Mouse (Mus musculus) left cerebral cortex, adult 8-10 months (tissue): ENCODE measurements at regions not wholly inside any gene's neighbourhood (a gene's known extent, or its start where the extent isn't known, plus 50 kb on each side); places are given as distances from the start of the nearest gene placed in this dataset.

Experiments
- DNase-seq, 2 experiments: peaks; one replicate each; pipeline ENCODE4 v3.0.0; 2022; ENCODE audit warnings: low spot score in 2 of 2

DNA sequence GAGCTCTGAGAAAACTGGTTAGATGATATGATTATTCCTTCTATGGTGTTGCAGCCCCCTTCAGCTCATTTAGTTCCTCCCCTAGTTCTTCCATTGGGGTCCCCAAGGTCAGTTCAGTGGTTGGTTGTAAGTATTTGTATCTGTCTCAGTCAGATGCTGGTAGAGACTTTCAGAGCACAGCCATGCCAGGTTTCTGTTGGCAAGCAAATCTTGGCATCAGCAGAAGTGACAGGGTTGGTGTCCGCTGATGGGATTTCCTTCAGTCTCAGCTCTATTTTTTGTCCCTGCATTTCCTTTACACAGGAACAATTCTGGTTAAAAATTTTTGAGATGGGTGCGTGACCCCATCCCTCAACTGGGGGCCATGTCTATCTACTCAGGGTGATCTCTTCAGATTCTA, 55.3 kb upstream of the Spaca1 start:
- DNase-seq: no peak

GRCm38 (mm10) chr4:34114323-34114722, 64.3 kb upstream of the Spaca1 start:
- no peak for DNase-seq

GRCm38 (mm10) chr4:34117086-34117485, 67.1 kb upstream of the Spaca1 start:
- DNase-seq: no peak

GRCm38 (mm10) chr4:34122959-34123520, 73.0 kb upstream of the Spaca1 start:
- peak in 1 of 2 experiments; percentile 21 for DNase-seq

DNA sequence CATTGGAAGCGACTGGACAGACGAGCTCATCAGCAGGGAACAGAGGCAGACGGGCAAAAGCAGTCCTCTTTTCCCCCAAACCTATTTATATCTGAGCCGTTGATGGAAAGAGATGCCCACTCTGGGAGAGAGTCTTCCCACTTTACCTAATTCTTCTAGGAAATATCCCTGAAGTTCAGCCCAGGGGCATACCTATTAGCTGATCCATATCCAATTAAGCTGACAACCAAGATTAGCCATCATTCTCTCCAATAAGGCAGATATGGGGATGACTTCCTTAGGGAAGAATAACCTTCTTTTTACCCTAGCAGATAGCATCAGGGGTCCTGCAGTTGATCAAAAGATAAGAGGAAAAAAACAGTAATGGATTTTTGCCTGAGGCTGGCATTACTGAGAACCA, 78.2 kb upstream of the Spaca1 start:
- no peak for DNase-seq

- DNase-seq: no peak
These were observed 96.3 kb upstream of the Spaca1 start for GRCm38 (mm10) chr4:34146133-34146867.

DNA sequence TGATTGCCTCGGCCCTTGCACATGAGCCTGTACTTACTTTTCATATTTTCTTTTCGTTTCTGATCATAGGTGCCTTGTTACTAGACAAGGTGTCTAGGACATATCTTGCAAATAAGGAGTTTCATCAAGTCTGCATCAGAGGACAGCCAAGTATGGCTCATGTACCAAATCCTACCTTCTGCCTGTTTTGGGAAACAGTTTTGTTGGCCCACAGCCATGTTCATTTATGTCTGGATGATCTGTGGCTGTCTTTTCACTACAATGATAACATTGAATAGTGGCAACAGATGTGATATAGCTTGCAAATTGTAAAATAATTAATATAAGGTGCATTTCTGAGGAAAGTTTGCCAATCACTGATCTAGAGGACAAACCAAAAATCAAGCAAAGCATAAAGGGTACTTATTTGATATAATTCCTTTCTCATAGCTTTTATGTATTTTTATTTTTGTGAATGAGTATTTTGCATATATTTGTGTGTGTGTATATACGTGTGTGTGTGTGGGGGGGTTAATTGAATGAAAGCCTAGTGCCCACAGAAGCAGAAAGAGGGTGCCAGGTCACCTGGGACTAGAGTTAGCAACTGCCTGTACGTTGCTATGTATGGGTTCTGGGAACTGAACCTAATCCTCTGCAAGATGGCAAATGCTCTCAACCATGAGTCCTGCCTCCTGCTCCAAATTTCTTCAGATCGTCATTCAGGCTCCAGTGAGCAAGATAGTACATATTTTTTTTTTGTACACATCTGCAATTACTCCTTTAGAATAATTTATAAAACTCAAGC, 99.2 kb upstream of the Spaca1 start:
- no peak for DNase-seq

DNA sequence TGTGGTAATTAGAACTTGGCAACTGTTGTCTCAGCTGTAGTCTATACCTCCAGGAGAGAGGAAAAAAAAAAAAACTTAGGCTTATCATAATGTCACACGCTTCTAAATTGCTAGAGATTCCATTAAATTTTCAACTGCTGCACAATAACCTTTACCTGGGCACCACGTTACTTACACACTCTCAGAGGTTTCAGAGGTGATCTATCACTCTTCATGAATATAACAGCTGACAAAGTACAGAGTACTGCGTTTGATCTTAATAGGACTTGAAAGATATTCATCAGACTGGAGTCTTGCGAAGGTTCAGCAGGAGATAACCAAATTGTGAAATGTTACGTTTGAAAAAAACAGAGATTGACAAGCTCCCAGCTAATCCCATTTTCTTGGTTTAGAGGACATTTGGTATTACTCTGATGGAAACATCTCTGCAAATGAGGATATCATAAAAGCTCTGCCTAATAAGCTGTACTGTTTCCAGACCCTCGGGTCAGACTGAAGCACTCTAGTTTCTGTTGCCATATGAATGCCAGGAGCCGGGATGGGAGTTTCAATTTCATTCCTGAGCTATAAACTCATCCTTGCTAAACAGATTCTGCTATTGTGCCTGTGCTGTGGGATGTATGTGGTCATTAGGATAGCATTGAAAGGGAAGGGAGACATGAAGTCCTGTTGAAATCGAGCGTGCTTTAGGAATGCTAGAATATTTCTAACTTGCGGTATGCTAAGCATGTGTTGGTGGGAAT, 101.8 kb upstream of the Spaca1 start:
- no peak for DNase-seq

GRCm38 (mm10) chr4:34155501-34155900, 105.5 kb upstream of the Spaca1 start:
- DNase-seq: no peak

- DNase-seq: no peak
These were observed 108.0 kb upstream of the Spaca1 start for GRCm38 (mm10) chr4:34157818-34158511.

DNA sequence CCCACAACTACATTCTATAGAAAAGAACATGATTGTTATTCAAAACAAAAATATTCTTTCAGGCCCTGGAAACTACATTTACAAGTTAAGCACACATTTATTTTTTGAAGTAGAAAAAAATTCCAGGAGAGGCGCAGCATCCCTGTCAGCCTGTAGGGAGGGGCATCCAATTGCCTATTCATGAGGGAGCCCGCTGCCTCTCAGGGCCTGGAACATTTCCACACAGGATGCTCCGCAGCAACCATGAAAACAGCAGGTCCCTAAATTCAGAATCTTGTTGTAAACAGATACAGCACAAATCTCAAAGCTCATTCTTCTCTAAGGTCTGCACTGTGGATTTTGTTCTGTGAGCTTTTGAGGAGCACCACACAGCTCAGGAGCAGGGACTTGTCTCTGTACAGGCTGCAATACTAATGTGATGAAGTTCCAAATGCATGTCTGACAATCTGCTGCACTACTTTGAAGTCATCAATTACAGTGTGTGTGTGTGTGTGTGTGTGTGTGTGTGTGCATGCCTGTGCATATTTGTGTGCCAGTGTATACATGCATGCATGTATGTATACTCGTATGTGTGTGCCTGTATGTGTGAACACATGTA, 121.4 kb upstream of the Spaca1 start:
- peak in 1 of 2 experiments; percentile 7 for DNase-seq

- DNase-seq: no peak
These were observed 122.0 kb upstream of the Spaca1 start for GRCm38 (mm10) chr4:34172000-34172399.

DNA sequence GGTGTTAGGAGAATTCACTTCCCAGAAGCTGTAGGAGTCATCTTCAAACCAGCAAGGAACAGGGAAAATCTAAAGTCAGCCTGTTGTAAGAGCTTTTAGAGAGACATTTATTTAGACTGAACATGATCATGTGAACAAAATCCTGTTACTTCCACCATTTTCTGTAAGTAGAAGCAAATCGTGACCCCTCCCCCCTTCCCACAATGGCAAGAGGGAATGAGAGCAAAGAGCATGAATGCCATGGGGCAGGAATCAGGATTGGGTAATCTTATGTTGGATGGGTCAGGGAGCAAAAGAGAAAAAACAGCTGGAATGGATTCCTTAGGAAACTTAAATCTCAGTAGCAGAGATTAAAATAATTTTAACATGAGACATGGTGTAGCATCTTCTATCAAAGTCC, 127.4 kb upstream of the Spaca1 start:
- no peak for DNase-seq

GRCm38 (mm10) chr4:34186522-34186921, 136.5 kb upstream of the Spaca1 start:
- DNase-seq: no peak

DNA sequence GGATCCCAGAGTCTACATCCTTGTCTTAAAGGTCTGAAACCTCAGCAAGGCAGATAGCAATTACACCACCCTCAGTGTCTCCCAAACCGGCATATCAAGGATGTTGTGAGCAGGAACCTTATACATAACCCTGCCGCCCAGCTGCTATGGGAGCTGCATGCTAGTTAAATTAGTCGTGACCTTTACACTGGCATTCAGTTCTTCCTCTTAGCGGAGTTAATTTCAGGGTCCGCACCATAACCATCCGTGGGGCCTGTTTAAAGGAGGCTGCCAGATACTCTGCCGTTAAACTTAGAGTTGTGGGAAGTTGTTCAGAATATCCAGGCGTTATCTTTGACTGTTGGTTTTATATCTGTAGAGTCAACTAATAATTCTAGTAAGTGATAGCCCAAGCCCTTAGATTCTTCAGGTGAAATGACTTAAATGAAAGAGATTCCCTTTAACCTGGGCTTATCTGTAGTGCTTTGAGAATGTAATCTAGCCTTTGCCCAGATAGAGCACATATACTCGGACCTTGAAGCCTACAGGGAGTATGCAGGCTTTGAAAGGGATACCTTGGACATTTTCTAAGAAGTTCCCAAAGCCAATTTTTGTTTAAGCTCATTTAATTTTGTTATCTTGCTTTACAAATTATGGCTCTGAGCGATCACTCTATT, 153.3 kb upstream of the Spaca1 start:
- DNase-seq: no peak

GRCm38 (mm10) chr4:34209179-34209896, 159.3 kb upstream of the Spaca1 start:
- no peak for DNase-seq

GRCm38 (mm10) chr4:34213731-34214130, 163.7 kb upstream of the Spaca1 start:
- no peak for DNase-seq

- no peak for DNase-seq
These were observed 164.4 kb upstream of the Spaca1 start for GRCm38 (mm10) chr4:34214346-34214745.

- DNase-seq: no peak
These were observed 171.9 kb upstream of the Spaca1 start for GRCm38 (mm10) chr4:34221915-34222314.
